Mouse (Mus musculus) myocyte (in vitro differentiated cells): ENCODE results near the gene Tenm2.

Source experiments
- MYOD1 ChIP-seq, 3 experiments: IDR thresholded peaks; one replicate each; pipeline ENCODE4 v1.6.1; 2011; ENCODE audit warnings: control low read depth in 2 of 3, low read depth in 2 of 3, mild to moderate bottlenecking in 2 of 3, moderate library complexity in 1 of 3; ENCODE audit not compliant: insufficient read length in 2 of 3, control insufficient read depth in 1 of 3
- POLR2AphosphoS2 ChIP-seq: IDR thresholded peaks from one replicate; pipeline ENCODE4 v1.6.1; 2011; ENCODE audit warnings: low read depth, control low read depth; ENCODE audit not compliant: insufficient read length

DNA sequence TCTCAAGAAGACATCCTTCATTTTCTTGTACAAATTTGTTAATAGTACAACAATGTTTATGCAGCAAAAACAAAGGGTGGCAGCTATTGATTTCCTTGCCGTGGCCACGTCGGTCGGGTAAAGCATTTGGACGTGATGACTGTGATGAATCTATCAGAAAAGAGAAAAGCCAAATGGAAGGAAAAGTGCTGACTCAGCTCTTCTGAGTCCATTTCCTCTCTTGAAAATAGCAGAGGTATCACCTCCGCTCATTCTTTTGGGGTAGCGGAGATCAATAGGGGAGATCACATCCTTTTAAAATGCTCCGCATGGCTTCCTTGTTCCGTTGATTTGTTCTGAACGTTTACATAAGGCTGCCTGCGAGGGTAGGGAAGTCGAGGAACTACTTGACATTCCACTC lies 1090.7 kb downstream of the Tenm2 start:
- TF ChIP-seq POLR2AphosphoS2 (no peak), MYOD1 (IDR thresholded peaks at IDR 0.05; ENCODE audit: control insufficient read depth in 1 of 3, insufficient read length in 2 of 3, low read depth in 2 of 3) (no peak)
